Mouse (Mus musculus) duodenum, adult 2 months (tissue): ENCODE measurements around the gene Gm2056. TPM values are rescaled to one million over a fixed set of nuclear protein-coding genes. Genes with fewer than 3 reads are reported as not detected.

ENCODE experiments used
- polyA plus RNA-seq: library from polyadenylated mRNA; depleted of rRNA; stranded (reverse); fragments of >200 nt; gene quantifications from 2 replicates; pipeline ENCODE4 v1.2.3, GENCODE M21; 2012; ENCODE audit warnings: low replicate concordance; rRNA removed

Gm2056 gene
- not detected in 2 replicates for polyA plus RNA-seq

DNA sequence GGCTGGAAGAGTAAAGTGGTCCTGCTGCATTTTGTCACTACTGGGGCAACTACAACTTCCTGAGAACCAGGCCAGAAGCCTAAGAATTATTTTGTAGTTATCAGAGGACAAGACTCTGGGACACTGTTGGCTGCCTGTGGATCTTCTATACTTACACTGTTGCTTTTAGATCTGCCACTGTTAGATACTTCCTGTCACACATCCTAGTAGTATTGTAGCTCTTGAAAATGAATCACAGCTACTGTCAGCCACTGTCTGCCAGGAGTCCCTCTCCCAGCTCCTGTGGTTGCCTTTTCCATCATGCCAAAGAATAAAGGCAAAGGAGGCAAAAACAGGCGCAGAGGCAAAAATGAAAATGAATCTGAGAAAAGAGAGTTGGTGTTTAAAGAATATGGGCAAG is at the start of gene Gm2056:
Gene Gm2056, plus strand, starts transcription at position 301 of the 400 bp plus-strand sequence.

DNA sequence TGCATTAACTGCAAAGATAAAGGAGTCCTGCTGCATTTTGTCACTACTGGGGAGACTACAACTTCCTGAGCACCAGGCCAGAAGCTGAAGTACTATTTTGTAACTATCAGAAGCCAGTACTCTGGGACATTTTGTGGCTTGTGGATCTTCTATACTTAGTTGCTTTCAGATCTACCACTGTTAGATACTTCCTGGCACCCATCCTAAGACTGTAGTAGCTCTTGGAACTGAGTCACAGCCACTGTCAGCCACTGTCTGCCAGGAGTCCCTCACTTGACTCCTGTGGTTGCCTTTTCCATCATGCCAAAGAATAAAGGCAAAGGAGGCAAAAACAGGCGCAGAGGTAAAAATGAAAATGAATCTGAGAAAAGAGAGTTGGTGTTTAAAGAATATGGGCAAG is 15.3 kb upstream of the Gm2056 start, which contains the start of gene Gm2075:
Gene Gm2075, plus strand, starts transcription at position 301 of the 400 bp plus-strand sequence.

DNA sequence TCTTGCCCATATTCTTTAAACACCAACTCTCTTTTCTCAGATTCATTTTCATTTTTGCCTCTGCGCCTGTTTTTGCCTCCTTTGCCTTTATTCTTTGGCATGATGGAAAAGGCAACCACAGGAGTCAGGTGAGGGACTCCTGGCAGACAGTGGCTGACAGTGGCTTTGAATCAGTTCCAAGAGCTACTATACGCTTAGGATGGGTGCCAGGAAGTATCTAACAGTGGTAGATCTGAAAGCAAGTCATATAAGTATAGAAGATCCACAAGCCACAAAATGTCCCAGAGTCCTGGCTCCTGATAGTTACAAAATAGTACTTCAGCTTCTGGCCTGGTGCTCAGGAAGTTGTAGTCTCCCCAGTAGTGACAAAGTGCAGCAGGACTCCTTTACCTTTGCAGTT is 8.1 kb upstream of the Gm2056 start, which contains the start of gene Gm6803:
Gene Gm6803, minus strand, starts transcription at position 101 of the 400 bp plus-strand sequence.

Other genes starting within 250 kb of the Gm2056 start
- not detected in 2 replicates for gene Gm21936, start 231.5 kb upstream of the Gm2056 start, polyA plus RNA-seq
- gene BB287469, start 210.4 kb upstream of the Gm2056 start, polyA plus RNA-seq, result not detected in 2 replicates
- not detected in 2 replicates for gene Gm2001, start 184.7 kb upstream of the Gm2056 start, polyA plus RNA-seq
- not detected in 2 replicates for gene Gm2016, start 152.9 kb upstream of the Gm2056 start, polyA plus RNA-seq
- not detected in 2 replicates for gene Gm2022, start 131.6 kb upstream of the Gm2056 start, polyA plus RNA-seq
- not detected in 2 replicates for gene Gm2035, start 107.1 kb upstream of the Gm2056 start, polyA plus RNA-seq
- gene Gm2042, start 72.9 kb upstream of the Gm2056 start, polyA plus RNA-seq, result not detected in 2 replicates
- not detected in 2 replicates for gene Gm2075, start 15.2 kb upstream of the Gm2056 start, polyA plus RNA-seq
- not detected in 2 replicates for gene Gm6803, start 8.2 kb upstream of the Gm2056 start, polyA plus RNA-seq
- not detected in 2 replicates for gene Gm16368, start 56.7 kb downstream of the Gm2056 start, polyA plus RNA-seq
- gene Gm10436, start 155.1 kb downstream of the Gm2056 start, polyA plus RNA-seq, result not detected in 2 replicates
- not detected in 2 replicates for gene Gm8332, start 223.1 kb downstream of the Gm2056 start, polyA plus RNA-seq
- gene Gm5662, start 247.5 kb downstream of the Gm2056 start, polyA plus RNA-seq, result not detected in 2 replicates